Comparison of ENCODE assay signal across 8 mouse cellular contexts in genomic region chrX:96178437-96178836, GRCm38 (mm10).
A peak's percentile ranks its signal among the peaks of the same experiment; 100 is the strongest.
DNase-seq lines count a peak whose midpoint lies in the region; ATAC-seq and TF ChIP-seq lines count a peak whose summit lies in the region.

No protein-coding gene starts in this region.

- TF ChIP-seq CTCF in gastrocnemius, adult 2 months (IDR thresholded peaks at IDR 0.05), result peak; percentile 80

- intact Hi-C loops in gastrocnemius, adult 2 months (cut with DNase I), result loop anchor here (1.0 kb wide), 1 partner anchor 159 kb away; no protein-coding TSS in a partner anchor
- intact Hi-C loops in left cerebral cortex, postnatal 25 days (cut with DNase I), result loop anchor here (2.0 kb wide), 1 partner anchor 160 kb away; no protein-coding TSS in a partner anchor

- DNase-seq in gastrocnemius, adult 2 months, result peak; percentile 28
- no peak for DNase-seq in gastrocnemius, adult 8-10 months (ENCODE audit: low spot score in 2 of 2)
- peak; percentile 41 for DNase-seq in testis, postnatal 10 days (ENCODE audit: low spot score)
- DNase-seq in testis, postnatal 14 days (ENCODE audit: low spot score), result no peak
- peak; percentile 10 for DNase-seq in cerebellum, adult 11 months
- peak; percentile 20 for DNase-seq in forelimb bud, embryonic 11.5 days (ENCODE audit: low read depth, low spot score)
- peak; percentile 11 to 22 for DNase-seq in left cerebral cortex, postnatal 25 days (ENCODE audit: low spot score in 2 of 2)

- peak; percentile 79 for ATAC-seq in neutrophil, adult 5-6 weeks (ENCODE audit: extremely low read depth, insufficient number of reproducible peaks, low FRiP score, poor library complexity, severe bottlenecking)

- no peak overlapping the region for H3K4me3 ChIP-seq in gastrocnemius, adult 2 months

- no peak overlapping the region for H3K27ac ChIP-seq in gastrocnemius, adult 2 months

Comparison
In these comparisons a context has a peak if more than half of its experiments do, and no peak if none do; other contexts are left out.
1. DNase-seq: peak in gastrocnemius, adult 2 months (single experiment), testis, postnatal 10 days (single experiment), cerebellum, adult 11 months (single experiment), forelimb bud, embryonic 11.5 days (single experiment) and left cerebral cortex, postnatal 25 days (2 of 2); none in gastrocnemius, adult 8-10 months (0 of 2) and testis, postnatal 14 days (single experiment).